Mouse (Mus musculus): Measurements from ENCODE around the gene Pigs. TPM values are rescaled to one million over a fixed set of nuclear protein-coding genes. Genes with fewer than 3 reads are reported as not detected.

Pigs gene
- polyA plus RNA-seq, 1 experiment from 2014 or later, result 31.1 TPM

DNA sequence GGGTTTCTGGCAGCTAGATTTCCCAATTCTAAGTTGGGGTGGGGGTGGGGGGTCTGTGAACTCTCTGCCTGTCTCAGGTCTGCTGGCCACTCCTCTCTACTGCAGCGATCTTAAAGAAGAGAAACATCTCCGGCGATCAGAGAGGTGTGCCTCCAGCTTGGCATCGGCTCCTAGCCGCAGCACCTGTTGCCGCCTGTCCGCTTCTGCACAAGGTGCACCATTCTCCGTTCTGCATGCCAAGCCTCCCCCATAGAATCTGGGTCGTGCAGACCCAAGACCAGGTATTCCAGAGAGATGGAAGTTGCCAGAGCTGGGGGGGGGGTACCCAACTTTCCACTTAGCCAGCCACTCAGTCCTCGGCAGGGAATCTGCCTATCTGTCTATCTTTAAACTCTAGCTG is 57.6 kb downstream of the Pigs start:
- WGBS (ENCODE audit: insufficient replicate concordance), result 72% methylated on average over 10 of the region's 10 CpGs
- Histone ChIP-seq H3K27me3 (no peaks in the 10 kb centered on the region), H3K9me3 (replicated peaks) (no peaks in the 10 kb centered on the region), H3K4me1 (replicated peaks) (no peaks in the 10 kb centered on the region), H3K4me3 (replicated peaks) (no peak overlapping the region), H3K27ac (replicated peaks) (no peak overlapping the region), H3K9ac (no peak overlapping the region), H3K4me2 (no peak overlapping the region), H3K36me3 (replicated peaks) (no peaks in the 10 kb centered on the region)
- no peak for ATAC-seq (ENCODE audit: insufficient read depth)

DNA sequence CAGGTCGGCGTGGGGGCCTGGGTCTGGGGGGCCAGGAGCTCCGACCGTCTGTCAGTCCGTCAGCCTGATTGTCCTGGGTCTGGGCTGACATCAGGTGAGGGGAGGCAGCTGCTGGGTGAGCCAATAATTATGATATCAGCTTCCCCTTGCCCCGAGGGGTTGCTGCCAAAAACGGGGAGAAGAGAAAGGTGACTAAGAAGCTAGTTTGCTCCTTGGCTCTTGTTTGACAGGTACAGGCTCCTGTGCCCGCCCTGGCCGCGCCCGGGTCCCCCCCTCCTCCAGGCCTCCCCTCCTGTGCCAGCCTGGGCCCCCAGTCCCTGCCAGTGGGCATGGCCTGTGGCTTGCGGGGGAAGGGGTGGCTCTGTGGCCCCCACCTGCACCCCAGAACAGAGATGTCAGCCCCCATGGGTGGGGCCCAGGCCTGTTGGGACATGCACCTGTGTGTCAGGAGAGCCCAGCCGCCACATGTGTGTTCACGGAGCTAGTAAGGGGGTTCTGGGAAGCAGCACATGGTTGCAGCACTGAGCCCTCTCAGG is 58.4 kb downstream of the Pigs start, which contains the start of gene Foxn1:
TSS of gene Foxn1 (minus strand) at position 51 of the 536 bp plus-strand sequence.
- no peaks in the 10 kb centered on the region for H3K4me1 ChIP-seq (replicated peaks)
- no peaks in the 10 kb centered on the region for H3K27me3 ChIP-seq
- no peak within 1 kb of the TSS for H3K9ac ChIP-seq
- H3K4me3 ChIP-seq (replicated peaks), result no peak within 1 kb of the TSS
- H3K36me3 ChIP-seq (replicated peaks), result no peaks in the 10 kb centered on the region
- 65% methylated on average over 14 of the region's 14 CpGs for WGBS (ENCODE audit: insufficient replicate concordance)
- no peak for ATAC-seq (ENCODE audit: insufficient read depth)
- no peaks in the 10 kb centered on the region for H3K9me3 ChIP-seq (replicated peaks)
- H3K4me2 ChIP-seq, result no peak within 1 kb of the TSS
- no peak within 1 kb of the TSS for H3K27ac ChIP-seq (replicated peaks)

Other genes with a start within 250 kb of the Pigs start
- 13.8 and 13.9 TPM in 2 replicates for gene Eral1, start 248.0 kb upstream of the Pigs start, polyA plus RNA-seq (2015; fragmentation: Nextera tagmentation; extraction: Ambion mirVana)
- 4.2 and 4.3 TPM in 2 replicates for gene Fam222b, start 233.8 kb upstream of the Pigs start, polyA plus RNA-seq (2015; fragmentation: Nextera tagmentation; extraction: Ambion mirVana)
- gene Traf4, start 162.8 kb upstream of the Pigs start, polyA plus RNA-seq (2015; fragmentation: Nextera tagmentation; extraction: Ambion mirVana), result 27.5 and 32.4 TPM in 2 replicates
- gene Nek8, start 151.7 kb upstream of the Pigs start, polyA plus RNA-seq (2015; fragmentation: Nextera tagmentation; extraction: Ambion mirVana), result 8.1 and 11.4 TPM in 2 replicates
- gene Tlcd1, start 151.7 kb upstream of the Pigs start, polyA plus RNA-seq (2015; fragmentation: Nextera tagmentation; extraction: Ambion mirVana), result 43.3 and 44.5 TPM in 2 replicates
- 569 and 671 TPM in 2 replicates for gene Rpl23a, start 144.8 kb upstream of the Pigs start, polyA plus RNA-seq (2015; fragmentation: Nextera tagmentation; extraction: Ambion mirVana)
- 15.2 and 16.3 TPM in 2 replicates for gene Rab34, start 140.0 kb upstream of the Pigs start, polyA plus RNA-seq (2015; fragmentation: Nextera tagmentation; extraction: Ambion mirVana)
- 0.24 and 0.55 TPM in 2 replicates for gene Proca1, start 135.0 kb upstream of the Pigs start, polyA plus RNA-seq (2015; fragmentation: Nextera tagmentation; extraction: Ambion mirVana)
- 29.0 and 33.7 TPM in 2 replicates for gene Sdf2, start 82.7 kb upstream of the Pigs start, polyA plus RNA-seq (2015; fragmentation: Nextera tagmentation; extraction: Ambion mirVana)
- 9.5 and 9.8 TPM in 2 replicates for gene Supt6, start 82.4 kb upstream of the Pigs start, polyA plus RNA-seq (2015; fragmentation: Nextera tagmentation; extraction: Ambion mirVana)
- 24.8 and 28.4 TPM in 2 replicates for gene 2610507B11Rik, start 66.7 kb upstream of the Pigs start, polyA plus RNA-seq (2015; fragmentation: Nextera tagmentation; extraction: Ambion mirVana)
- 0.22 TPM in 1 of 2 replicates, not detected in the other for gene BC030499, start 37.6 kb upstream of the Pigs start, polyA plus RNA-seq (2015; fragmentation: Nextera tagmentation; extraction: Ambion mirVana)
- 34.8 and 35.0 TPM in 2 replicates for gene Spag5, start 26.9 kb upstream of the Pigs start, polyA plus RNA-seq (2015; fragmentation: Nextera tagmentation; extraction: Ambion mirVana)
- 10.5 and 13.3 TPM in 2 replicates for gene Aldoc, start 5.4 kb upstream of the Pigs start, polyA plus RNA-seq (2015; fragmentation: Nextera tagmentation; extraction: Ambion mirVana)
- 27.4 and 29.4 TPM in 2 replicates for gene Unc119, start 15.1 kb downstream of the Pigs start, polyA plus RNA-seq (2015; fragmentation: Nextera tagmentation; extraction: Ambion mirVana)
- not detected in 2 replicates for gene Foxn1, start 58.1 kb downstream of the Pigs start, polyA plus RNA-seq (2015; fragmentation: Nextera tagmentation; extraction: Ambion mirVana)
- 0.05 TPM in 1 of 2 replicates, not detected in the other for gene Slc13a2, start 93.8 kb downstream of the Pigs start, polyA plus RNA-seq (2015; fragmentation: Nextera tagmentation; extraction: Ambion mirVana)
- gene Slc46a1, start 137.3 kb downstream of the Pigs start, polyA plus RNA-seq (2015; fragmentation: Nextera tagmentation; extraction: Ambion mirVana), result 6.5 and 7.8 TPM in 2 replicates
- 0.17 and 0.20 TPM in 2 replicates for gene Sarm1, start 169.3 kb downstream of the Pigs start, polyA plus RNA-seq (2015; fragmentation: Nextera tagmentation; extraction: Ambion mirVana)
- gene Vtn, start 170.7 kb downstream of the Pigs start, polyA plus RNA-seq (2015; fragmentation: Nextera tagmentation; extraction: Ambion mirVana), result 675 and 834 TPM in 2 replicates
- gene Sebox, start 175.0 kb downstream of the Pigs start, polyA plus RNA-seq (2015; fragmentation: Nextera tagmentation; extraction: Ambion mirVana), result 0.25 and 0.29 TPM in 2 replicates
- gene Tmem199, start 183.8 kb downstream of the Pigs start, polyA plus RNA-seq (2015; fragmentation: Nextera tagmentation; extraction: Ambion mirVana), result 20.0 and 20.4 TPM in 2 replicates
- gene Poldip2, start 183.8 kb downstream of the Pigs start, polyA plus RNA-seq (2015; fragmentation: Nextera tagmentation; extraction: Ambion mirVana), result 61.4 and 66.3 TPM in 2 replicates
- 14.9 and 17.1 TPM in 2 replicates for gene Tnfaip1, start 207.9 kb downstream of the Pigs start, polyA plus RNA-seq (2015; fragmentation: Nextera tagmentation; extraction: Ambion mirVana)
- gene Ift20, start 207.9 kb downstream of the Pigs start, polyA plus RNA-seq (2015; fragmentation: Nextera tagmentation; extraction: Ambion mirVana), result 57.7 and 66.1 TPM in 2 replicates
- gene Tmem97, start 222.4 kb downstream of the Pigs start, polyA plus RNA-seq (2015; fragmentation: Nextera tagmentation; extraction: Ambion mirVana), result 101 and 112 TPM in 2 replicates